Mouse (Mus musculus) C3H10T1/2 (cell line): ENCODE results near the gene Gm49368. TPM values are rescaled to one million over a fixed set of nuclear protein-coding genes. Genes with fewer than 3 reads are reported as not detected.

Source experiments
- polyA plus RNA-seq, 2 experiments: library from polyadenylated mRNA; unstranded; fragments of >200 nt; fragmentation: generic; extraction: Trizol; gene quantifications; one replicate each; pipeline ENCODE4 v1.2.1; 2012; ENCODE audit warnings: missing spikeins in 2 of 2

The Gm49368 gene
- not detected for polyA plus RNA-seq

GRCm38 (mm10) chr7:128062456-128062855, at the start of gene Gm49368, which contains the start of gene Itgam:
Gene Gm49368 (plus strand): TSS chr7:128062683.
Gene Itgam (plus strand): TSS chr7:128062640.

GRCm38 (mm10) chr7:128128741-128129720, 66.5 kb downstream of the Gm49368 start, which contains the start of gene Itgax:
Gene Itgax (plus strand): TSS chr7:128129547.

GRCm38 (mm10) chr7:128154076-128154475, 91.6 kb downstream of the Gm49368 start, which contains the start of gene Itgad:
Gene Itgad (plus strand): TSS chr7:128154376.

Other genes with a start within 250 kb of the Gm49368 start
- 10 to 100 TPM; 23.3 to 77.8 TPM for gene Stx4a, start 238.4 kb upstream of the Gm49368 start, polyA plus RNA-seq
- under 1 TPM in 1 of 2 experiments, not detected in 1; 0.35 TPM for gene Stx1b, start 238.1 kb upstream of the Gm49368 start, polyA plus RNA-seq
- 10 to 100 TPM in 1 of 2 experiments, 1 to 10 TPM in 1; 2.0 to 13.2 TPM for gene Zfp646, start 186.5 kb upstream of the Gm49368 start, polyA plus RNA-seq
- gene Zfp668, start 185.9 kb upstream of the Gm49368 start, polyA plus RNA-seq, result 10 to 100 TPM; 10.9 to 12.1 TPM
- gene Prss53, start 171.7 kb upstream of the Gm49368 start, polyA plus RNA-seq, result 1 to 10 TPM in 1 of 2 experiments, under 1 TPM in 1; 0.22 to 2.9 TPM
- gene Gm21974, start 167.2 kb upstream of the Gm49368 start, polyA plus RNA-seq, result not detected
- 100 to 1,000 TPM in 1 of 2 experiments, 10 to 100 TPM in 1; 75.2 to 309 TPM for gene Vkorc1, start 167.1 kb upstream of the Gm49368 start, polyA plus RNA-seq
- gene Bckdk, start 158.6 kb upstream of the Gm49368 start, polyA plus RNA-seq, result 10 to 100 TPM; 53.8 to 95.6 TPM
- gene Kat8, start 150.2 kb upstream of the Gm49368 start, polyA plus RNA-seq, result 10 to 100 TPM in 1 of 2 experiments, 1 to 10 TPM in 1; 8.2 to 22.4 TPM
- gene Prss8, start 132.6 kb upstream of the Gm49368 start, polyA plus RNA-seq, result under 1 TPM in 1 of 2 experiments, not detected in 1; 0.05 TPM
- 10 to 100 TPM in 1 of 2 experiments, 1 to 10 TPM in 1; 4.6 to 11.2 TPM for gene Prss36, start 116.0 kb upstream of the Gm49368 start, polyA plus RNA-seq
- 100 to 1,000 TPM; 140 to 298 TPM for gene Fus, start 95.2 kb upstream of the Gm49368 start, polyA plus RNA-seq
- under 1 TPM; 0.01 to 0.28 TPM for gene Pycard, start 68.8 kb upstream of the Gm49368 start, polyA plus RNA-seq
- gene Trim72, start 58.7 kb upstream of the Gm49368 start, polyA plus RNA-seq, result under 1 TPM; 0.02 to 0.72 TPM
- gene Itgam, start within 50 bp of the Gm49368 start, polyA plus RNA-seq, result not detected
- gene Itgax, start 66.9 kb downstream of the Gm49368 start, polyA plus RNA-seq, result not detected
- gene Itgad, start 91.7 kb downstream of the Gm49368 start, polyA plus RNA-seq, result not detected
- under 1 TPM; 0.14 to 0.90 TPM for gene Cox6a2, start 143.7 kb downstream of the Gm49368 start, polyA plus RNA-seq
- gene Armc5, start 174.7 kb downstream of the Gm49368 start, polyA plus RNA-seq, result 10 to 100 TPM; 12.7 to 12.8 TPM
- 1 to 10 TPM in 1 of 2 experiments, under 1 TPM in 1; 0.51 to 3.1 TPM for gene 9130023H24Rik, start 175.3 kb downstream of the Gm49368 start, polyA plus RNA-seq
- gene Tgfb1i1, start 184.1 kb downstream of the Gm49368 start, polyA plus RNA-seq, result 100 to 1,000 TPM in 1 of 2 experiments, 10 to 100 TPM in 1; 59.9 to 101 TPM
- not detected for gene Slc5a2, start 203.0 kb downstream of the Gm49368 start, polyA plus RNA-seq
- gene BC017158, start 235.5 kb downstream of the Gm49368 start, polyA plus RNA-seq, result 10 to 100 TPM; 10.9 to 13.9 TPM